Mouse (Mus musculus): ENCODE data around the gene Ccdc85c.

- no peak for TF ChIP-seq CTCF (IDR thresholded peaks at IDR 0.05; ENCODE audit: extremely low read depth, insufficient read depth, insufficient read length, insufficient replicate concordance)
- no peak for TF ChIP-seq POLR2A (IDR thresholded peaks at IDR 0.05; ENCODE audit: low read depth, low read length)
Observed at GRCm38 (mm10) chr12:108212071-108212470, 63.2 kb downstream of the Ccdc85c start.
